Mouse (Mus musculus) olfactory bulb, adult 2 months (tissue): Measurements from ENCODE around the gene Nktr.

ENCODE experiments used
- CTCF ChIP-seq: fragments of 200-500 bp; IDR thresholded peaks from 2 replicates; pipeline ENCODE4 v1.5.1; 2012; ENCODE audit warnings: low read depth, mild to moderate bottlenecking, low read length, moderate library complexity; ENCODE audit not compliant: insufficient read depth
- POLR2A ChIP-seq: fragments of 200-500 bp; IDR thresholded peaks from 2 replicates; pipeline ENCODE4 v1.6.1; 2012; ENCODE audit warnings: mild to moderate bottlenecking, low read depth, low read length, moderate library complexity; ENCODE audit not compliant: insufficient read depth

DNA sequence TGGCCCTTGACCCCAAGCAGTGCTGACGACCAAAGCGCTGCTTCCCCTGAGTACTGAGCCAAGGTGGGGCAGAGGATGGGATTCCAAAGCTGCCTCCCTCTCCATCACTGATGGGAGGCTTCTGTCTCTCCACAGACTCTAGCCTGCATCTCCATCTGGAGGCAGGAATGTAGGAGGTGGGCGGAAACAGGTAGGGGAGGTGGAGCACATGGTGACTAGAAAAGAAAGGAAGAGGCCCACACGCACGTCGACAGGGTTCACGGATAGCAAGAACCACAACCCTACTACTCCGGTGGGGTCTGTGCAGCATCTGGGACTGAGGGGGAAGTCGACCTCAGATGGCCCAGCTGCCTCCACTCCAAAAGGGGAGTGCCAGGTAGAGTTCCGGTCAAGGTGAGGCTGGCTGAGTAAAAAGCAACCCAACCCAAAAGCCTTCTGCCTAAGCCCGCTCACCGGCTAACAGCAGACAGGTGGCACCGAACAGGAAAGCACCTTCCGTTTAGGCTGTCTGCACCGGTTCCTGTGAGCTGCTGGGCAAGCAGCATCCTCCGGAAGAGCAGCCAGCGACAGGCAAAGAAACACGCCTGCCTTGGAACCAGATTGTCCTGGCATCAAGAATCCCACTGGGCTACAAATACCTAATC lies 36.8 kb upstream of the Nktr start:
- TF ChIP-seq CTCF: no peak
- TF ChIP-seq POLR2A: no peak
